Mouse (Mus musculus) thymus, postnatal 0 days (tissue): ENCODE measurements at regions not wholly inside any gene's neighbourhood (a gene's known extent, or its start where the extent isn't known, plus 50 kb on each side); places are given as distances from the start of the nearest gene placed in this dataset.

Source experiments
- DNase-seq: peaks from one replicate; pipeline ENCODE4 v3.0.0-alpha.2; 2015; ENCODE audit warnings: low spot score

DNA sequence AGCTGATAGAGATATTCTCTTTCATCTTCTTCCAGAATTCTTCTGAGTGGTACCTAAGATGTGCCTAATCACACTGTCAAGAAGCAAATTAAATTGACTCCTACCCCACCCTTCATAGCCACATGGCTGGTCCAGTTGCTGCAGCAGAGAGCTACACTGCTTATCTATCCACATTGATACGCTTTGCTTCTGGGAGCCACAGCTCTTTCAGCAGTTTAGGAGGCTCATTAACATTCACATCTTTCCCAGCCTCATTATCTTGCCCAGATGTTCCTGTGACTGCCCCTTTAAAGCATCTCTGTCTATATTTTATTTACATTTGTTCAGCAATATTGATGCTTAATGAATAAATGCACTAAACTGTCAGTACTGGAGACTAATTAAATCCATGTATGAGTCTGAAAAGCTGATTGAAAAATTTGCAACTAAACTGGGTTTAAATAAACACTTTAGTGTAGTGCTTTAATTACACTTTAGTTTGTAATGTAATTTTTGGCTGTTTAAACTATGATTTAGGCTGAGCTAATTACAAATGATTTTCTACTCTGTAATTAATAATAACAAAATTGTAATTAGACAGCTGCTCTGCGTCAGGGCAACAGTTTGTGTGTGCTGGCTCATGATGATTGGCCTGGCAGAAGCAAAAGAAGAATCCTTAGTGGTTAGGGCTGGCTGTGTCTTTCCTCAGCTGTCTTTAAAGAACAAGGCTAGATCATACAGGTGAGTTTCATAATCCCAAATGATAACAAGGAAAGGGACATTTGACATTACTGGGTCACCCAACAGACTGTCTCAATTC lies 632.5 kb upstream of the Tle4 start:
- no peak for DNase-seq

- DNase-seq = no peak
Measured at GRCm38 (mm10) chr19:15217387-15217786, 619.5 kb upstream of the Tle4 start.

DNA sequence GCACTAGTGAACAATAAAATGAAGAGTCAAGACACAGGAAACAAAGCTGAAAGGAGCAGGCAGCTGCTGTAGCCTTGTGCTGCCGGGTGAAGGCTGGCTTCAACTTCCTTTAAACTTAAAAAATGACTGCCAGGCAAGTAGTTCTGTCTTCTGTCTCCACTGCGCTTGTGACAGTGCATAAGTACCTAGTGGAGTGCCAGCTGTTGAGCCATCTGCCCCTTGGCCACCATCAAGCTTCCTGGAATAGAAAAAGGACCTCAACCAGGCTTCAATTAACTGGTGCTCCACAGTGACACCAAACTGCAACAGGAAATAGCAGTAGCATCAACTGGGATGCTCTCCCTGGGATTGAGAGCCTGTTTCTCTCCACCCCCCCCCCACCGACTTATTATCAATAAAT lies 616.8 kb upstream of the Tle4 start:
- DNase-seq = no peak

GRCm38 (mm10) chr19:15212881-15213280 lies 615.0 kb upstream of the Tle4 start:
- DNase-seq = no peak

DNA sequence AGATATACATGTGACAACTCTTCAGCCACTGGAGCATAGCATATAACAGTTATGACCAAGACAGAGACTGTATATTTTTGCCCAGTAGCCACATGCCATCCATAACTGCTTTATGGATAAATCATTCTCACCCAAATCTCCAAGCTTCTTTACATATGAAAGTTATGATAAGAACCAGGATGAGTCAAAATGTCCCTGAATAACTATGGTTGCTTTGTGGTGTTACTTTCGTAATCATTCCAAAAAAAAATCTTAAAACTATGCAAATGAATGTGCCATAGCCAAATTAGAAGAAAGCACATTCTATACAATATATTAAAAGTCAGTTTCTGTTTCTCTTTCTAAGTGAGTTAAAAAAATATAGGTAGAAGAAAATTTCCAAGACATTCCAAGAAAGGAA lies 605.2 kb upstream of the Tle4 start:
- DNase-seq = no peak

GRCm38 (mm10) chr19:15201262-15201661 lies 603.4 kb upstream of the Tle4 start:
- no peak for DNase-seq

DNA sequence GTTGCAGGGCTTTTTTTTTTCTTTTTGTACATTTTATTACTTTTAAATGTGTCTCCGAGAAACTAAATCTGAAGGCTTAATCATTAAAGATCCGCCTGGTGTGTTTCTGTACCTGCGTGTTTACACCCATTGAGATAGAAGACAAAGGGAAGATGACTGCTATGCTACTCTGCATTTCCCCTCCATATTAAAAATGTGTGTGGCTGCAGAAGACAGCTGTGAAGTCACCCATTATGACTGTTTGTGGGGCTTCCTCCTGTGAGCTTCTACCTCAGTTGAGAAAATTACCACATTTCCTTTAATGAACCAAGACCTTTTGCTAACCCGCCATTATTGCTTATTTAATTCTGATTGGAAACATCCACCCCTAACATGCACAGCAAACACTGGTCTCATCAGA lies 602.9 kb upstream of the Tle4 start:
- DNase-seq = no peak

DNA sequence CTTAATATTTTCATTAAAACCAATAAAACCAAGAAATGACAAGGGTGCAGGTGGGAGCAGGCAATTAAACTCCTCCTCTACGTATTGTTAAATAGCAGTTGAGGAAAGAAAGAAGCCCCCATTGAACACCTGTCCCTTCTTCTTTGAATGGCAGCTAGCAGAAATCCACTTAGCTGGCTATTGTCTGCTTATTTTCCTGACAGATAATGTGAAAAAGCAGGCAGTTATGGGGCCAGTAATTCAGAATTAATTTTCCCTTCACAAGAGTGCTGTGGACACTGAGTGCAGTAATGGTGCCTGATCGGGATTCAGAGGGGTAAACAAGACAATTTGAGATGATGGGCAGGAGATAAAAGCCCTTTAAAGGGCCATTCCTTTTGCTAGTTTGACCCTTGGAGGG lies 602.5 kb upstream of the Tle4 start:
- DNase-seq = no peak

- DNase-seq = no peak
Measured at GRCm38 (mm10) chr19:15199692-15200091, 601.8 kb upstream of the Tle4 start.

- no peak for DNase-seq
Measured at GRCm38 (mm10) chr19:15175221-15175620, 577.4 kb upstream of the Tle4 start.

GRCm38 (mm10) chr19:15173301-15173700 lies 575.5 kb upstream of the Tle4 start:
- no peak for DNase-seq

DNA sequence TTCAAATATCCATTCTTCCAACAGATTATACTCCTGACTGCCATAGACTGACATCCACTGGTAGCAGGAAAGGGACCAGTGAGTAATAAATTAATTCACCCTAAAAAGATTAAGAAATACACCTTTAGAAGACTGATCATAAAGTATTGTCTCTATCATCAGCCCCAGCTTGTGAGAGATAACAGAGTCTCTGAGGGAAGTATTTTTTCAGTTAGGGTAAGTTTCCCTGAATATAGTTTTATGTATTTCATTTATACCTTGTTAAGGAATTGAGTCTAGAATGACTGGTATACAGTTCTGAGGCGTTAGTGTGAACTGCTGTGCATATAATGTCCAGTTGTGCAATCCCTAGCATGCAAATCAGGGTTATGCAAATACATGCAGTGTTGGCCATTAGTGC lies 569.3 kb upstream of the Tle4 start:
- no peak for DNase-seq

DNA sequence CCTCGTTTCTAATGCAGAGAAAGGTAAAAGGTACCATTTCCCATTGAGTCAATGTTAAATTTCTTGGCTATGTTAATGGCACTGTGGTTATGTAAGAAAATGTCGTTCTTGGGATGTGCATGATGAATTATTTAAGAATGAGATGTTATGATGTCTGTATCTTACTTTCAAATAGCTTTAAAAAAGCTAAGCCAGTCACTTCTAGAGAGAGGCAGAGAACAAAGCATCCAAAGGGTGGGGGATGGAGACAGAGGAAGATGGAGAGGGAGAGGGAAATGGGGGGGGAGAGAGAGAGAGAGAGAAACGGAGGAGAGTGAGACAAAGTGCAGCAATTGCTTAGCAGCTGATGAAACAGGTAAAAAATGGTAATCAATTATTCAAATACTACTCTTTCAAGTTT lies 562.8 kb upstream of the Tle4 start:
- no peak for DNase-seq

DNA sequence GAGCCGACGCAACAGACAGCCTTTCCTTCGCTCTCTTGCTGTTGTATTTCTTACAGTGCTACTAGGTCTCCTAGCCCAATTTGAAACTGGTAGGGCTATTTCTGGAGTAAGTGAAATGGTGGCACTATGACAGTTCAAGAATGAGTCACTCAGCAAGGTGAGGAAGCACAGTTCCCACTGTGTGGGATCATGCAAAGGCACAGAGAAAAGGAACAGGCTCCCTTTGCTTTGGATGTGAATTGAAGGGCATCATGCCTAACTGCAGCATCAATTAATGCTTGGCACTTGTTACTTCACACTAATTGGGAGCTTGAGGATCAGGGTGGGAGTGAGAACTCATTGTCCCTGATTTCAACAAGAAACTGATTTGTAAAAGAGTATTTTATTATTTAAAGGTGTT lies 560.8 kb upstream of the Tle4 start:
- DNase-seq = no peak

DNA sequence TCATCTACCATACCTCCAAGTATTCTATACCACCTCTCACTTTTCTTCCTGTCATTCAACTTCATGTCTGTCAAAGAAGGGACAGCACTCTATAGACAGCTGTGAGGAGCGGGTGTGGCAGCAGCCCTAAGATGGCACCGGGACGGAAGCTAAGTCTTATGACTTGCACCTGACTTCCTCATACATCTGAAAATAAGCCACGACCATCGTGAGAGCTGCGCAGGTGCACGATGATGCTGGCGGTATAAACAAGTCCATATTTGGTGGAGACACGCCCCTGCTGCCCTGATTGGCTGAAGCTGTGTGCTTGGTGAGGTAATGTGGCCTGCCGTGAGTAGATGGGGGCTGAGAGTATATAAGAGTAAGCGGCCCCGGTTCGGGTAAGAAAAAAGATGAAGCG lies 560.3 kb upstream of the Tle4 start:
- no peak for DNase-seq

- DNase-seq = no peak
Measured at GRCm38 (mm10) chr19:15154693-15155092, 556.8 kb upstream of the Tle4 start.

DNA sequence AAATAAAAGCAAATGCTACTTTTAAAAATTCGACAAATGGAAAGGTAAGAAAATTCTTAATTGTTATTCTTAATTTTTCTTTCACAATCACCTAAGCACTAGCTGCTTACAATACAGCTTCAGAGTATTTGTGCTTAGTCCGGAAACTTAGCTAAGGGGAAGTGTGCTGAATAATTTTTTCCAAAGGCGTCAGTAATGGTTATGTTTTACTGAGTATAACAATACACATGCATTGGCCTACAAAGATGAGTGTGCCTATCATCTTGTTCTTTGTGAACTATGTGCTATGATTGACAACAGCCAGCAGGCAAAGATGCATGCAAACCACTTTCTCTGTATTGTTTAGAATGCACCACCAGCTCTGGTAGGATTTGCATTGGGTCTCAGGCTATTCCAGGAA lies 548.5 kb upstream of the Tle4 start:
- no peak for DNase-seq

DNA sequence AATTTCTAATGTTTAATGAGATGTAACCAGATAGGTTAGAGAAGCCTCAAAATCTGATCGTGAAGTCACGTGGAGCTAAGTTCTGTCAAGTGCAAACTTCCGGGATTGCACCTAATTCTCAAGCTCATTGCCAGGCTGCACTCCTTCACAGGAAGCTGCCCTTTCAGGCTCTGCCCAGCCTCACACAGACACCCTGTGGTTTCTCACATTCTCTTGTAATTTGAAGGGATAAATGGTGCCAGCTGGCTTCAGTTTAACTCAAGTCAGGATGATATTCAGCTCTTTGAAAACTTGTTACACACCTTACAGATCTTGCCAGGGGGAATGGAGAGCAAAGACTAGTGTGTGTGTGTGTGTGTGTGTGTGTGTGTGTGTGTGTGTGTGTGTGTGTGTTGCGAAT lies 529.3 kb upstream of the Tle4 start:
- DNase-seq = no peak

DNA sequence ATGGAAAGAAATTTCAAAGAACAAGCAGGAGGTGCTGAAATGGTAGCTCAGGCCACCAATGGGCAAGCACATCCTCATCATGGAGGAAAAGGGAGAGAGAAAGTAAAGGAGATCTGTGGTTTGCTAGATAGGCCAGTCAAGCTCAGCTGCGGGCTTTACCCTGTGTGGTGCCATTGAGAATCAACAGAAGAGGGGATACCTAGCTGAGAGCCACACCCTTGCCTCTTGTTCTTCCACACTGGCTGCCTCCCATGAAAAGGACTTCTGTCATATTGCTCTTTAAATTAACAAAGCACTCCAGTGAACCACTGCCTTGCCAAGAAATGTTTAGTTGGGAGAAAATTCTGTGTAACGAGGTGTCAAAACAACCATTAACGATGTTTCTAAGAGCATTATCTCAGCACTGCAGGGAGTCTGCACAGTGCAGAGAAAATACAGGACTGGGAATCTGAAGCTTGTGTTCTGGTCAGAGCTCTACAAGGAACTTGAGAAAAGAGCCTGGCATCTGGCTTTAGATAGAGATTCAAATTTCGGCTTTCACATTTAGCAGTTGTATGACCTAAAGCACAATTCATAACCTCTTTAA lies 510.7 kb upstream of the Tle4 start:
- DNase-seq = no peak

- DNase-seq = no peak
Measured at GRCm38 (mm10) chr19:15095054-15095453, 497.2 kb upstream of the Tle4 start.

GRCm38 (mm10) chr19:15093534-15093933 lies 495.7 kb upstream of the Tle4 start:
- no peak for DNase-seq

DNA sequence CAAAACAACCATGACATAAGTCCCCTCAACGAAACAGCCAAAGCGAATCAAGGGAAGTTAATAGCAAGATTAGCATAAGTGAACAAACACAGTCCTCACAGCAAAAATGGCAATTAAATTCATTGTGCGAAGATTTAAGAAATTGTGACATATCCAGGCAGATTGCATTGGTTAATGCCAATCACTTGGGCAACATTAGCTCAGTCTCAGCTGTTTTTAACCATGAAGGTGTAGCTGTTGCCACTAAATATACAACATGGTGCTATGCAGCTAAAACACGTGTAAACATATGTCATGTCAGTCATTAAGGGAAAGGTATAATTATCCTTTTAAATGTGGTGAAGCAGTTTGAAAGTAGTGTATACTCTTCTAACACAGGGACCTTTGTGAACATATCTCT lies 482.8 kb upstream of the Tle4 start:
- no peak for DNase-seq

- no peak for DNase-seq
Measured at GRCm38 (mm10) chr19:15057801-15058200, 459.9 kb upstream of the Tle4 start.
